Mouse (Mus musculus) hindbrain, embryonic 11.5 days (tissue): ENCODE data around the gene Tank. TPM values are rescaled to one million over a fixed set of nuclear protein-coding genes. Genes with fewer than 3 reads are reported as not detected.

Source experiments
- ATAC-seq: fragments of 200-750 bp; cut with Nextera tagmentation; 2 replicates; pipeline ENCODE4 v1.8.0; 2017; ENCODE audit warnings: mild to moderate bottlenecking, moderate TSS enrichment, moderate library complexity; ENCODE audit not compliant: low FRiP score
- DNase-seq: peaks from one replicate; pipeline ENCODE4 v3.0.0-alpha.2; 2015; ENCODE audit warnings: low spot score
- H3K27ac ChIP-seq: fragments of 300-500 bp; sonication (generic); 2 replicates; pipeline ENCODE4 v1.5.1; 2014; ENCODE audit warnings: mild to moderate bottlenecking, low read depth, low read length
- H3K27me3 ChIP-seq: fragments of 300-500 bp; sonication (generic); 2 replicates; pipeline ENCODE4 v1.6.1; 2014; ENCODE audit warnings: mild to moderate bottlenecking, low read length, moderate library complexity, mixed read lengths; ENCODE audit not compliant: control insufficient read depth, insufficient read depth
- H3K36me3 ChIP-seq: fragments of 300-500 bp; sonication (generic); 2 replicates; pipeline ENCODE4 v1.6.1; 2014; ENCODE audit warnings: mild to moderate bottlenecking, low read length, moderate library complexity, mixed read lengths; ENCODE audit not compliant: control insufficient read depth, insufficient read depth
- H3K4me1 ChIP-seq: fragments of 300-500 bp; sonication (generic); replicated peaks from 2 replicates; pipeline ENCODE4 v1.6.1; 2014; ENCODE audit warnings: low read length, mixed read lengths; ENCODE audit not compliant: control insufficient read depth, insufficient read depth
- H3K4me2 ChIP-seq: fragments of 300-500 bp; sonication (generic); replicated peaks from 2 replicates; pipeline ENCODE4 v1.6.1; 2014; ENCODE audit warnings: mild to moderate bottlenecking, low read depth, low read length
- H3K4me3 ChIP-seq: fragments of 300-500 bp; sonication (generic); 2 replicates; pipeline ENCODE4 v1.5.1; 2014; ENCODE audit warnings: low read depth, low read length
- H3K9ac ChIP-seq: fragments of 300-500 bp; sonication (generic); 2 replicates; pipeline ENCODE4 v1.6.1; 2014; ENCODE audit warnings: low read depth, low read length
- H3K9me3 ChIP-seq: fragments of 300-500 bp; sonication (generic); 2 replicates; pipeline ENCODE4 v1.6.1; 2016; ENCODE audit warnings: low read length; ENCODE audit not compliant: control insufficient read depth
- WGBS: fragments of 180-500 bp; shearing (Covaris S2); extraction: QIAGEN DNeasy Blood & Tissue Kit; methylation state at CpG from one replicate; pipeline ENCODE4 v1.1.7; 2014; 5-methylcytosine and 5-hydroxymethylcytosine counted together
- polyA plus RNA-seq: library from polyadenylated mRNA; unstranded; fragments of >200 nt; fragmentation: Nextera tagmentation; extraction: Ambion mirVana; gene quantifications from 2 replicates; pipeline ENCODE4 v1.2.1, GENCODE M21; 2014

Tank gene
- polyA plus RNA-seq, 1 experiment from 2014 or later, result 35.8 TPM

DNA sequence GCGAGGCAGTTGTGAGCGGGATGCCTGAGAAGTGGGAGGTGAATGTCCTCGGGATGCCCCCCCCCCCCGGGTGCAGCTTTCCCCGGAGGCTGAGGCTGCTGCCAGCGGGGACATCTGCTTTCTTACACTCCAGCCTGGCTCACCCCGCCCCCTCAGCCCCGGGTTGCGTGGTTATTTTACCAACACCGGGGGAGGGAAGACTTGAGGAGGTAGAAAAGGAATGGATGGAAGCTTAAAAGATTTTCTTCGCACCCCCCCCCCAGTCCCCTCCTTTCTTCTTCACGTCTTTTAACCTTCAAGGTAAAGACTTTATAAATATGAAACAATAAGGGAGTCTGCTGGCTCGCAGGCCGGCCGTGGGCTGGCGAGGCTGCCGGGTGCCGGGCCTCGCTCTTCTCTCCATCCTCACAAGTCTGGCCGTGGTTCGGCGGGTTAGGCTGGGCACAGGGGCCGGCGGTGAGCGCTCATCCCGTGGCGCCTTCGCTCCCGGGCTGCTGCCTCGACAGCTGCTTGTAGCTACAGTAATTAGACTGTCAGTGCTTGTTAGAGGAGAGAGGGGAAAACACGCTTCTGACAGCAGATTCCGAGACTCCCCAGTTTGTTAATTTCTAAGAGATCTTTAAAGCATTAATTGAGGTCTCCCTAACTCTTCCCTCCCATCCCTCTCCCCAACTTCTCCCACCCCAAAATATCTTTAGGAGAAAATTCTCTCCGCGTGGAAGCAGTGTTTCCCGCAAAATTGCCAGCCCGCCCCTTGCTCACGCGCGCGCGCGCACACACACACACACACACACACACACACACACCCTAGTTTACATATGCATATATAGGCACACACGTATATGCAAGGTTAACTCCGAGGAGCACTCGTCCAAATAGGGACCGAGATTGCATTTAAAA, 77.2 kb downstream of the Tank start:
- no peaks in the 10 kb centered on the region for H3K36me3 ChIP-seq
- H3K27ac ChIP-seq, result peak overlapping the region; percentile 88
- H3K4me3 ChIP-seq, result peak overlapping the region; percentile 52
- no peaks in the 10 kb centered on the region for H3K9me3 ChIP-seq
- no peaks in the 10 kb centered on the region for H3K27me3 ChIP-seq
- H3K4me2 ChIP-seq, result peak overlapping the region; percentile 93
- WGBS, result under 1% methylated on average over 46 of the region's 46 CpGs
- ATAC-seq (peak; percentile 69), DNase-seq (peak; percentile 70)
- peak overlapping the region; percentile 74 for H3K9ac ChIP-seq
- no peaks in the 10 kb centered on the region; the same call in 1 of the 2 replicates for H3K4me1 ChIP-seq

- peak overlapping the region; percentile 74 for H3K9ac ChIP-seq
- no peaks in the 10 kb centered on the region for H3K9me3 ChIP-seq
- H3K4me3 ChIP-seq, result peak overlapping the region; percentile 52
- under 1% methylated on average over 67 of the region's 85 CpGs for WGBS
- peak overlapping the region; percentile 93 for H3K4me2 ChIP-seq
- H3K27me3 ChIP-seq, result no peaks in the 10 kb centered on the region
- DNase-seq (peak; percentile 79), ATAC-seq (peak; percentile 89)
- H3K27ac ChIP-seq, result peak overlapping the region; percentile 88
- H3K36me3 ChIP-seq, result no peaks in the 10 kb centered on the region
- H3K4me1 ChIP-seq, result no peaks in the 10 kb centered on the region; the same call in 1 of the 2 replicates
These were observed 78.3 kb downstream of the Tank start for GRCm38 (mm10) chr2:61656421-61657411.

GRCm38 (mm10) chr2:61659254-61659653, 80.9 kb downstream of the Tank start:
- no peaks in the 10 kb centered on the region for H3K9me3 ChIP-seq
- WGBS, result 69% methylated on average over 2 of the region's 2 CpGs
- H3K4me3 ChIP-seq, result no peak overlapping the region
- H3K36me3 ChIP-seq, result no peaks in the 10 kb centered on the region
- no peaks in the 10 kb centered on the region for H3K27me3 ChIP-seq
- H3K4me1 ChIP-seq, result no peaks in the 10 kb centered on the region; the same call in 1 of the 2 replicates
- H3K9ac ChIP-seq, result no peak overlapping the region
- no peak overlapping the region for H3K4me2 ChIP-seq
- no peak overlapping the region for H3K27ac ChIP-seq
- DNase-seq, result no peak
- no peak for ATAC-seq

- Histone ChIP-seq H3K4me2 (no peak overlapping the region), H3K9me3 (no peaks in the 10 kb centered on the region), H3K9ac (no peak overlapping the region), H3K4me3 (no peak overlapping the region), H3K36me3 (no peaks in the 10 kb centered on the region), H3K27ac (no peak overlapping the region), H3K27me3 (no peaks in the 10 kb centered on the region), H3K4me1 (no peaks in the 10 kb centered on the region)
- ATAC-seq, result no peak
- WGBS, result 88% methylated on average over 10 of the region's 10 CpGs
- no peak for DNase-seq
These were observed 84.4 kb downstream of the Tank start for GRCm38 (mm10) chr2:61662833-61663232.

- Histone ChIP-seq H3K4me3 (no peak overlapping the region), H3K4me1 (no peaks in the 10 kb centered on the region), H3K9me3 (no peaks in the 10 kb centered on the region), H3K36me3 (no peaks in the 10 kb centered on the region), H3K27me3 (no peaks in the 10 kb centered on the region), H3K9ac (no peak overlapping the region), H3K4me2 (no peak overlapping the region), H3K27ac (no peak overlapping the region)
- ATAC-seq, result no peak
- WGBS, result 77% methylated on average over 10 of the region's 10 CpGs
- no peak for DNase-seq
These were observed 85.3 kb downstream of the Tank start for GRCm38 (mm10) chr2:61663573-61664241.

- H3K27me3 ChIP-seq, result no peaks in the 10 kb centered on the region
- no peak overlapping the region for H3K4me2 ChIP-seq
- H3K4me3 ChIP-seq, result no peak overlapping the region
- no peak overlapping the region for H3K9ac ChIP-seq
- no peak for ATAC-seq
- no peaks in the 10 kb centered on the region for H3K4me1 ChIP-seq
- H3K9me3 ChIP-seq, result no peaks in the 10 kb centered on the region
- WGBS, result 80% methylated on average over 7 of the region's 7 CpGs
- no peaks in the 10 kb centered on the region for H3K36me3 ChIP-seq
- DNase-seq, result no peak
- H3K27ac ChIP-seq, result no peak overlapping the region
These were observed 89.0 kb downstream of the Tank start for GRCm38 (mm10) chr2:61667420-61667819.

DNA sequence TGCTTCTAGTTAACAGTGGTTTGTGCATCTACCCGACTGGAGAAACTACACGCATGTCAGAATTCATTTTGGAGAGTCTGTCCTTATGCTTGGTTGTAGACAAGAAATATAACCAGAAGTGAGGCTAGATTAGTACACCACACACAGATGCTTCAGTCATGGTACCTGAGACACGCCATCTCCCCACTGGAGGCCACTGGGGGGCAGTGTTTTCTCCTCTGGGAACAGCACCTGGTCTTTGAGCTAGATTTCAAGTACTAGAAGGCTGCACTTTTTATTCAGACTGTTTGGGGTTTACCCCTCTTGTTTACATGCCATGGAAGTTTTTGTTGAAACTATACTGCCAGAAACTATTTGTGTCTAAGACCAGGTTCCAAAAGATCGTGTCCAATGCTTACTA, 89.9 kb downstream of the Tank start:
- H3K4me2 ChIP-seq, result no peak overlapping the region
- no peaks in the 10 kb centered on the region for H3K36me3 ChIP-seq
- no peaks in the 10 kb centered on the region for H3K9me3 ChIP-seq
- no peaks in the 10 kb centered on the region for H3K27me3 ChIP-seq
- H3K9ac ChIP-seq, result no peak overlapping the region
- WGBS, result 24% methylated on average over 4 of the region's 4 CpGs
- H3K4me1 ChIP-seq, result no peaks in the 10 kb centered on the region
- H3K4me3 ChIP-seq, result no peak overlapping the region
- no peak overlapping the region for H3K27ac ChIP-seq
- ATAC-seq (no peak), DNase-seq (peak; percentile 28)

DNA sequence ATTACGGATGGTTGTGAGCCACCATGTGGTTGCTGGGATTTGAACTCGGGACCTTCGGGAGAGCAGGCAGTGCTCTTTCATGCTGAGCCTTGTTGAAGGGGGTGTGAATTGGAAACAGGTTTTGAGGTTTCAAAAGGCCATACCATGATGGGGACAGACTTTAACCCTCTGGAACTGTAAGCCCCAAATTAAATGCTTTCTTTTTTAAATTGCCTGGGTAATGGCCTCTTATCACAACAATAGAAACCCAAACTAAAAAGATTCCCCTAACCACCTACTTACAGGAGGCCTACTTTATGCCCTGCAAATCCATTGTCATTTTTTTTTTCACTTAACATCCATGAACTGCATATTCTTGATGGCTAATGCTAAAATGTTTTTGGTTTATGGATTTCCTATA, 96.2 kb downstream of the Tank start:
- no peak overlapping the region for H3K4me2 ChIP-seq
- WGBS, result 94% methylated on average over 3 of the region's 3 CpGs
- no peak overlapping the region for H3K9ac ChIP-seq
- no peaks in the 10 kb centered on the region for H3K27me3 ChIP-seq
- no peak overlapping the region for H3K27ac ChIP-seq
- no peaks in the 10 kb centered on the region for H3K9me3 ChIP-seq
- no peak for DNase-seq
- H3K4me3 ChIP-seq, result no peak overlapping the region
- H3K36me3 ChIP-seq, result no peaks in the 10 kb centered on the region
- no peaks in the 10 kb centered on the region for H3K4me1 ChIP-seq
- ATAC-seq, result no peak
